Mouse (Mus musculus) testis, adult 2 months (tissue): ENCODE results near the gene Smim8. TPM values are rescaled to one million over a fixed set of nuclear protein-coding genes. Genes with fewer than 3 reads are reported as not detected.
A peak's percentile ranks its signal among the peaks of the same experiment; 100 is the strongest.
"Not testable (repeated sequence)": the region's sequence is repeated elsewhere in the genome, so short reads cannot be mapped to it uniquely, and the experiment has no call there.

ENCODE experiments used
- H3K27ac ChIP-seq: fragments of 200-500 bp; 2 replicates; pipeline ENCODE4 v1.5.1; 2012; ENCODE audit warnings: low read depth, low read length; ENCODE audit not compliant: control insufficient read depth, insufficient read depth
- H3K27me3 ChIP-seq: fragments of 200-500 bp; 2 replicates; pipeline ENCODE4 v1.6.1; 2012; ENCODE audit warnings: mild to moderate bottlenecking, low read length, moderate library complexity; ENCODE audit not compliant: control insufficient read depth, insufficient read depth
- H3K36me3 ChIP-seq: fragments of 200-500 bp; 2 replicates; pipeline ENCODE4 v1.6.1; 2012; ENCODE audit warnings: mild to moderate bottlenecking, low read length; ENCODE audit not compliant: control insufficient read depth, insufficient read depth
- H3K4me1 ChIP-seq: fragments of 200-500 bp; 2 replicates; pipeline ENCODE4 v1.6.1; 2012; ENCODE audit warnings: low read length; ENCODE audit not compliant: control insufficient read depth, insufficient read depth
- H3K4me3 ChIP-seq: fragments of 200-500 bp; 2 replicates; pipeline ENCODE4 v1.5.1; 2012; ENCODE audit warnings: low read depth, mild to moderate bottlenecking, low read length, moderate library complexity, mixed read lengths; ENCODE audit not compliant: control insufficient read depth
- CTCF ChIP-seq: fragments of 200-500 bp; IDR thresholded peaks from 2 replicates; pipeline ENCODE4 v1.5.1; 2012; ENCODE audit warnings: low read depth, mild to moderate bottlenecking, inconsistent platforms, low read length, moderate library complexity; ENCODE audit not compliant: control insufficient read depth, insufficient read depth, insufficient replicate concordance
- POLR2A ChIP-seq: fragments of 200-500 bp; IDR thresholded peaks from 2 replicates; pipeline ENCODE4 v1.6.1; 2012; ENCODE audit warnings: low read depth, mild to moderate bottlenecking, inconsistent platforms, low read length, moderate library complexity; ENCODE audit not compliant: control insufficient read depth
- polyA plus RNA-seq: library from polyadenylated mRNA; depleted of rRNA; stranded (reverse); fragments of >200 nt; gene quantifications from 2 replicates; pipeline ENCODE4 v1.2.3, GENCODE M21; 2012

Gene Smim8
- polyA plus RNA-seq, 1 experiment, result 51.0 TPM

- no peaks in the 10 kb centered on the region for H3K4me1 ChIP-seq
- no peak for TF ChIP-seq CTCF
- no peak for TF ChIP-seq POLR2A
- no peaks in the 10 kb centered on the region for H3K36me3 ChIP-seq
- no peaks in the 10 kb centered on the region for H3K27me3 ChIP-seq
- no peak overlapping the region for H3K4me3 ChIP-seq
- H3K27ac ChIP-seq, result no peak overlapping the region
Observed at GRCm38 (mm10) chr4:34786476-34786875, 8.3 kb upstream of the Smim8 start.

DNA sequence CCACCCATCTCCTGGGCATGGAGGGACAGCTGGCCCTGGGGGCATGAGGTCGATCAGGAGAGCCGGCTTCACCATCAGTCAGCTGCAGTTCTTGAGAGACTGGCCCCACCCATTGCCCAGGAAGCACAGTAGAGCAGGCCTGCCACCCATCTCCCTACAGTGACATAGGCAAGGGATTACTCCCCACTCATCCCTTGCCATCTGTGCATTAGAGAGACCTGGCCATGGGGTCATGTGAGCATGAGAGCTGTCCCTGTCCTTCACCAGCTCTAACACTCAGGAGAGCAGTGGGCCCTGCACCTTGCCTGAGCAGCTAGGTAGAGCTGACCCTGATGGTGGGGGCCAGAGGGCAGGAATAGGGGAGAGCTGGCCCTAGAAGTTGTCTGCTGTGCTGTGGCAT lies 7.4 kb upstream of the Smim8 start:
- Histone ChIP-seq H3K27me3 (no peaks in the 10 kb centered on the region), H3K27ac (no peak overlapping the region), H3K36me3 (no peaks in the 10 kb centered on the region), H3K4me1 (no peaks in the 10 kb centered on the region), H3K4me3 (no peak overlapping the region)
- TF ChIP-seq CTCF (no peak), POLR2A (no peak)

- TF ChIP-seq CTCF (no peak; the same call in 1 of the 2 replicates), POLR2A (no peak)
- Histone ChIP-seq H3K36me3 (no peaks in the 10 kb centered on the region), H3K4me3 (no peak overlapping the region), H3K4me1 (no peaks in the 10 kb centered on the region), H3K27me3 (no peaks in the 10 kb centered on the region), H3K27ac (no peak overlapping the region)
Observed at GRCm38 (mm10) chr4:34784865-34785264, 6.6 kb upstream of the Smim8 start.

- Histone ChIP-seq H3K27ac (no peak overlapping the region), H3K4me1 (no peaks in the 10 kb centered on the region; the same call in 1 of the 2 replicates), H3K36me3 (no peaks in the 10 kb centered on the region), H3K27me3 (no peaks in the 10 kb centered on the region), H3K4me3 (no peak overlapping the region)
- TF ChIP-seq CTCF (peak; percentile 17; the same call in 1 of the 2 replicates), POLR2A (no peak)
Observed at GRCm38 (mm10) chr4:34782730-34783129, 4.5 kb upstream of the Smim8 start.

GRCm38 (mm10) chr4:34771652-34772371 lies 6.4 kb downstream of the Smim8 start:
- no peak for TF ChIP-seq CTCF
- TF ChIP-seq POLR2A, result no peak
- Histone ChIP-seq H3K27me3 (no peaks in the 10 kb centered on the region), H3K4me1 (no peaks in the 10 kb centered on the region), H3K4me3 (no peak overlapping the region), H3K27ac (no peak overlapping the region), H3K36me3 (peaks cover 2% of the 10 kb centered on the region)

GRCm38 (mm10) chr4:34756163-34756562 lies 22.1 kb downstream of the Smim8 start, which contains the start of gene Gm136:
Gene Gm136, minus strand, starts transcription at chr4:34756263.
- TF ChIP-seq POLR2A (no peak), CTCF (no peak)
- Histone ChIP-seq H3K27ac (no peak within 1 kb of the TSS), H3K36me3 (no peaks in the 10 kb centered on the region), H3K4me3 (peak within 1 kb of the TSS; percentile 78), H3K4me1 (no peaks in the 10 kb centered on the region), H3K27me3 (no peaks in the 10 kb centered on the region)

DNA sequence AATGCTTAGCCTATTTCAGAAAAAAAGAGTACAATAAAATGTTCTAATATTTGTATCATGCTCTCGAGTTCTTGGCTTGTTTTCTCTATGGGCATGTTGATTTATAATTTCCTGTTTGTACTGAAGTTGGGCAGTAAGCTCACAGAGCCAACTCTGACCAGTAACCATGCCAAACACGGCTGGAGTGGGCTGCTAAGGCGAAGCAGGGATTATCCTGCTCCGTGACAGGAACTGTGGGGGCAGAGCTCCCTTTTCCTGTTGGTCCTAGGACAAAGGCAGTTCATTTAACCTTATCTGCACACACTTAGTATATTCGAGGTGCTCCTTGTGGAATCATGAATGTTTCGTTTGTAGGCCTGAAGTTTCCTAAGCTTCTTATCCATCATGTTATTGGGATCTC lies 29.0 kb downstream of the Smim8 start:
- no peak overlapping the region for H3K27ac ChIP-seq
- no peaks in the 10 kb centered on the region for H3K36me3 ChIP-seq

GRCm38 (mm10) chr4:34734461-34734860 lies 43.8 kb downstream of the Smim8 start:
- H3K36me3 ChIP-seq, result no peaks in the 10 kb centered on the region
- H3K27ac ChIP-seq, result no peak overlapping the region
- TF ChIP-seq CTCF (no peak), POLR2A (no peak)
- no peaks in the 10 kb centered on the region for H3K4me1 ChIP-seq
- no peaks in the 10 kb centered on the region for H3K27me3 ChIP-seq
- H3K4me3 ChIP-seq, result no peak overlapping the region

More for the DNA sequence above, 29.0 kb downstream of the Smim8 start:
- Histone ChIP-seq H3K4me1 (no peaks in the 10 kb centered on the region), H3K4me3 (no peak overlapping the region), H3K27me3 (no peaks in the 10 kb centered on the region)
- TF ChIP-seq CTCF (no peak), POLR2A (no peak)

- not testable (repeated sequence) for H3K36me3 ChIP-seq, H3K4me3 ChIP-seq, H3K27me3 ChIP-seq, H3K27ac ChIP-seq, H3K4me1 ChIP-seq
Observed at GRCm38 (mm10) chr4:34733415-34733814, 44.8 kb downstream of the Smim8 start.
